Mouse (Mus musculus) telencephalon, adult 2 months (tissue): Measurements from ENCODE around the gene Ensa.
"Not testable (repeated sequence)": the region's sequence is repeated elsewhere in the genome, so short reads cannot be mapped to it uniquely, and the experiment has no call there.

Source experiments
- DNase-seq: peaks from one replicate; pipeline ENCODE4 v3.0.0-alpha.2; 2011; ENCODE audit warnings: low read depth, low spot score

Gene Ensa

GRCm38 (mm10) chr3:95643097-95643496 lies 18.3 kb downstream of the Ensa start:
- no peak for DNase-seq

GRCm38 (mm10) chr3:95645313-95646235 lies 20.8 kb downstream of the Ensa start:
- no peak for DNase-seq

- DNase-seq: no peak
Measured at GRCm38 (mm10) chr3:95648016-95648415, 23.2 kb downstream of the Ensa start.

- no peak for DNase-seq
Measured at GRCm38 (mm10) chr3:95650276-95651032, 25.7 kb downstream of the Ensa start.

GRCm38 (mm10) chr3:95651033-95651373 lies 26.2 kb downstream of the Ensa start:
- DNase-seq: no peak

- DNase-seq: no peak
Measured at GRCm38 (mm10) chr3:95651391-95652203, 26.8 kb downstream of the Ensa start.

- DNase-seq: no peak
Measured at GRCm38 (mm10) chr3:95652204-95652811, 27.5 kb downstream of the Ensa start.

- DNase-seq: no peak
Measured at GRCm38 (mm10) chr3:95652871-95653270, 28.1 kb downstream of the Ensa start.

GRCm38 (mm10) chr3:95653473-95654034 lies 28.8 kb downstream of the Ensa start:
- DNase-seq: no peak

- not testable (repeated sequence) for DNase-seq
Measured at GRCm38 (mm10) chr3:95654371-95654770, 29.6 kb downstream of the Ensa start.

GRCm38 (mm10) chr3:95655437-95655836 lies 30.6 kb downstream of the Ensa start:
- no peak for DNase-seq

GRCm38 (mm10) chr3:95657108-95657507 lies 32.3 kb downstream of the Ensa start:
- no peak for DNase-seq

GRCm38 (mm10) chr3:95657711-95658110 lies 32.9 kb downstream of the Ensa start:
- no peak for DNase-seq

- peak; percentile 92 for DNase-seq
Measured at GRCm38 (mm10) chr3:95658236-95658867, 33.6 kb downstream of the Ensa start, which contains the start of gene Mcl1. Gene Mcl1 (plus strand): TSS chr3:95658788.

GRCm38 (mm10) chr3:95658868-95659712 lies 34.3 kb downstream of the Ensa start:
- DNase-seq: no peak

- DNase-seq: no peak
Measured at GRCm38 (mm10) chr3:95659948-95660347, 35.2 kb downstream of the Ensa start.

- DNase-seq: no peak
Measured at GRCm38 (mm10) chr3:95660788-95661478, 36.1 kb downstream of the Ensa start.

GRCm38 (mm10) chr3:95661945-95662715 lies 37.3 kb downstream of the Ensa start:
- no peak for DNase-seq
